Mouse (Mus musculus): ENCODE measurements around the gene Pon1. TPM values are rescaled to one million over a fixed set of nuclear protein-coding genes. Genes with fewer than 3 reads are reported as not detected.
"Not testable (repeated sequence)": the region's sequence is repeated elsewhere in the genome, so short reads cannot be mapped to it uniquely, and the experiment has no call there.

The Pon1 gene
- total RNA-seq (2021): under 1 TPM in 1 of 2 experiments, not detected in 1; 0.36 TPM
- long read RNA-seq, experiment 1: 0 reads
- long read RNA-seq, experiment 2: 0 reads

DNA sequence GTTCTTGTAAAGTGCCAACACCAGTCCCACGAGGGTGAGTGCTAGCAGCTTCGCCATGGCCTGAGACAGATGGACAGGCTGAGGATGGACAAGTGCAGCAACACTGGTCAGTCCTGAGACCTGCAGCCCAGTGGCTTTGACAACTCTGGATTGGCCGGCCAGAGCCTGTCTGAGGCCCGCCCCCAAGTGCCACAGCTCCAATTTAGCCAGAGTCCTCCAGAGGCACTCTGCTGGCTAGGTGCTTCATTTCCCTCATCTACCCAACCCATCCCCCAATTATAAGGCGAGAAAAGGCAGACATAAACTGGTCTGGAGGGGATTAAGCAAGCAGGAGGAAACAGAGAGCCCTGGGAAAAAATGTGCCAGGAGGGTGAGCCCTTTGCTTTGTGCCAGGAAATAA is at the start of gene Pon1:
TSS of gene Pon1 (minus strand) at position 254 of the 400 bp plus-strand sequence.
- intact Hi-C loops (cut with DNase I): no loop called here
- DNase-seq: no peak

DNA sequence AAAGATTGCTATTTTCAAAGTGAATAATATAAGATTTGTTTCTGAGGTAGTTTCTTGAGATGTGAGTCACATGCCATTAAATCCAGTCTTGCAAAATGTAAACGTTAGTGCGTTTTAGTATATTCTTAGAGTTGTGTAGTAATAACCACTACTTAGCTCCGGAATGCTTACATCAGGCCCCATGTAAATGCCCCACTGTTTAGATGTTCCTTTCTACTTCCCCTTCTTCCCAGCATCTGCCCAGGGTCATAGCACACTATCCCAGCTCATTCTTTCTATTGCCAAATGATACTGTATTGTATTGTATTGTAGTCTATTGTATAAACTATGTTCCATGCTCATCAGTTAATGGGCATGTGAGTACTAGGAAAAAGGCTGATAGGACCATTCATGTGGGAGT is 45.1 kb upstream of the Pon1 start:
- intact Hi-C loops (cut with DNase I): no loop called here
- DNase-seq: no peak

DNA sequence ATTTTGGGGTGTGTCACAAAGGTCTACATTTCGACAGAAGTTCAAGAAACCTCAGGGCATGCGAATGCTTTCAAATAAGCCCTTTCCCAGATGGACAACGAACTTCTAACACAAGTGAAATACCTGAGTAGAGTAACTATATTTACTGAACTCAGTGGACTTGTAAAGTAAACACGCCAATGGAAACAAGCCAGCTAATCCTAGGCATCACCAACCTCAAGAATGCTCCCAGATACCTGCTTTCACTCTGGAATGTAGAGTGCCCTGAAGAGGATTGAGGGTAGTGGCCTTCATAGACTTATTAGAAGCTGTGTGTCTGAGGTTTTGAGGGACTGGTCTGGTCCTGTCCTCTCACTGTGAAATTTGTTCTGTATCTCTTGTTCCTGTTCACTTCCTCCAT is 43.8 kb upstream of the Pon1 start:
- intact Hi-C loops (cut with DNase I): no loop called here
- DNase-seq: no peak

DNA sequence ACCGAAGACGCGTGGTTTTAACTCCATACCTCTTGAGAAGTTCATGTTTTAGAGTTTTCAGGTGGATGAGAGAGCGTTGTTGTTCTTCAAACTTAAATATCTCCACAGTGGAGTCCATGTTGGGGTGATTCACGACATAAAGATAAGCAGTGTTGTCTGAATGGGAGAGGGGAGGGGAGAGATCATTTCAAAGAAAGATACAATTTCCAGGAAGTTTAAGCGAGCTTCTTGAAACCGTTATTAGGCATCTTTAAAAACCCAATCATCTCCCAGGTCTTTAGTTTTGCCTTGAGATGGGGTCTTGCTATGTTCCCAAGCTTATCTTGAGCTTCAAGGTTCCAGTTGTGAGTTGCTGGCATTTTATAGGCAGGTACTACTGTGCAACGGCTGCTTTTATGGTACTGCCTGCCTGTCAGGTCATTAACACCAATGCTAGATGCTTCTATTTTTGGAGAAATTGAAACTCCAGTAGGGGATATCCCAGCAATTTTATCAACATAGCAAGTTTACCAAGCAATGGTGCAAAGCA is 43.2 kb upstream of the Pon1 start:
- intact Hi-C loops (cut with DNase I): no loop called here
- no peak for DNase-seq

DNA sequence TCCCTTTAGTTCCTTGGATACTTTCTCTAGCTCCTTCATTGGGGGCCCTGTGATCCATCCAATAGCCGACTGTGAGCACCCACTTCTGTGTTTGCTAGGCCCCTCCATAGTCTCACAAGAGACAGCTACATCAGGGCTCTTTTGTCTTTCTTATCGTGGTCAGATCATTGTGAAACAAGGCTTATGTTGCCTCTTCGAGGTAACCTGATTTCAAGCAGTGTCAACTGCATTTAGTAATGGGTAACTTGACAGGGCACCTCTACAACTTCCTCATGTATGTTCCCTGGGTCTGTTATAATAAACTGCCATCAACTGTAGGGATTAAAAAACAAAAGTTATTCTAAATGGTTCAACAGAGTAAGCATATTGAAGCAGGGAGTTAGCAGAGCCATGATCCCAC is 40.8 kb upstream of the Pon1 start:
- no peak for DNase-seq

DNA sequence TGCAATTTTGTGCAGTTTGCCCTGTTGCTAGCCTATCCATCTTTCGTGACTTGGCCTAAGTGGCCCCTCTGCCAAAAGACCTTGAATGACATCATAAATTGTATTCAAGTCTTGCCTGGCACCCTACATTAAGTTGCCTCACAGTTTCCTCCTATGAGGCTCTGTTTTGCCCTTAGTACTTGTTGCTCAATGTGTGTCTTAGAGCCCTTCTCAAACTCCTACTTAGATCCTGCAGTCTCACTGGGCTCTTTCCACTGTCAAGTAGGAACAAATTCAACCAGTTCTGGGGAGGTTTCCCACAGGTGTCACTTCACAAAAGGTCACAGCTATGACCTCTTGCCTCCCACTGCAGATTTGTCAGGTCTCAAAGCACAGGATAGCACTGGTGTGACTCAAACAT is 40.1 kb upstream of the Pon1 start:
- DNase-seq: no peak
- intact Hi-C loops (cut with DNase I): no loop called here

More for the DNA sequence above, 40.8 kb upstream of the Pon1 start:
- intact Hi-C loops (cut with DNase I): no loop called here

DNA sequence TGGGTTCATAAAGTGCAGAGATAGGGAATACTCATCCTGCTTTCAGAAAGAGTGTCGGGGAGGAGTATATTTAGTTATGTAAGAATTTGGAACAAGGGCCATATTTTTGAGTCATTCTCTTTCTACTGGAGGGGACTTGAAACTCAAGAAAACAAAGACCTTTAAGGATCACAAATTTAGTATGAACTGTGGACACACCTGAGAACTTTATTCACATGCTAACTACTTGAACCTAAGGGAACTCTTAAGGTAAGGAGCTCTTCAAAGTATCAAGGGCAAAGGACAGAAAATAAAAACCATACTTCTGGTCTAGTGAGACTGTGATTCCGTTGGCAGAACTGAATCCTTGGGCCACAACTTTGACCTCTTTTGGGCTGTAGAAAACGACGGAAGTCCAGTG is 38.3 kb upstream of the Pon1 start:
- DNase-seq: no peak
- intact Hi-C loops (cut with DNase I): no loop called here

DNA sequence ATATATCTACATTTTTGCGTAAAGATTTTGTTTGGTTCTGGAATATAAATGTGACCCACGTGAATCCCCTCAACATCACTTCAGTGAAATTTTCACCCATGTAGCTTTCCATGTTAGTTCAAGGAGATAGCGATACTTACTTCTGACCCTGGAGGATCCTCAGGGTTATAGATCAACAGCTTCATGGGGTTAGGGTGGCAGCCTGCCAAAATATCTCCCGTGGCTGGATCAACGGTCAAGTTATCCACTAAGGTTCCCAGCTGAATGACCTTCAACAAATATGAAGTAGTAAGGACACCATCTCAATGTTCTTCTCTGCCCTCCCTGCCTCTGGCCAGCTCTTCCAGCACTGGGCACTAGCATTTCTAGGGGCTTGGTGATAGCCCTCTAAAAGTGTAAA is 36.5 kb upstream of the Pon1 start:
- intact Hi-C loops (cut with DNase I): no loop called here

DNA sequence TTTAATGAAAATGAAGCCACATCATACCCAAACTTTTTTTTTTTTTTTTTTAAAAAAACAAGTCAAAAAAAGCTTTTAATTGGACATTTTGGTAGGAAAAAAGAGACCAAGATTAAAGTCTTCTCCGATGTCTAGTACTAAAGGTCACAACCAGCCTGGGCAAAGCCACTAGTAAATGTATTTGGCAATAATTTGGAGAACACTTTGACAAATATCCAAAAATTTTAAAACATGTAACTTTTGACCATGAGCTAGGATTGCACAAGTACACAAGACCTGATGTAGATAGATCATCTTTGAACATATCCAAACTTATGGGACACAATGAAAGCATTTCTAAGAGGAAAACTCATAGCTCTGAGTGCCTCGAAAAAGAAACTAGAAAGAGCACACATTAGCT is 29.8 kb upstream of the Pon1 start:
- intact Hi-C loops (cut with DNase I); DNase-seq: not testable (repeated sequence)

More for the DNA sequence above, 36.5 kb upstream of the Pon1 start:
- DNase-seq: no peak

DNA sequence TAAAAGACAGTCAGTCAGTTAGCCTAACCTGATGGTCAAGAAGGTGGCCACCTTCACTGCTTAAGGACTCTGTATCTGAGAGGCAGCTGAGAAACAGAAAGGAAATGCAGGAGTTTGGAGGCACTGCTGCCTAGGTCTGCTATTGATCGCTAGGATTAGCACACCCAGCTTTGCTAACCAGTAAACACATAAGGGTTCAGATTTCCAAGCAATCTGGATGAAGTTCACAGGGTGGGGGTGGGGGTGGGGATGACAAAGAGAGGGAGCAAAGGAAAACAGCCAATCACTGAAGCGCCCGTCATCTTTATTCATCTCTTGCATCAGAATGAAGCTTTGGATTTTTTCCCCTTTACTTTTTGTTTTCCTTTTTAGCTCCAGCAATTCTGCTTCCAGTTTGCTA is 28.3 kb upstream of the Pon1 start:
- intact Hi-C loops (cut with DNase I): no loop called here

DNA sequence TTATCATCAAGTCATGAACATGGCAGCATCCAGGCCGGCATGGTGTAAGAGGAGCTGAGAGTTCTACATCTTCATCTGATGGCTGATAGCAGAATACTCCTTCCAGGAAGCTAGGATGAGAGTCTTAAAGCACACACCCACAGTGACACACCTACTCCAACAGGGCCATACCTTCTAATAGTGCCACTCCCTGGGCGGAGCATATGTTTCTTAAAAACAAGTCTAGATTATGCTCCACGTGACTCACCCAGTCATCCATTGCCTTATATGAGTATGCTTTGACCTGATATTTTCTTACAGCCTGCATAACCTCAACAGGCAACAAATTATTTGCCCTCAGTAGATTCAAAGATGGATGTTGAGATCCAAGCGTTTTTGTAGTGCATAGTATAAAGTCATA is 24.4 kb upstream of the Pon1 start:
- intact Hi-C loops (cut with DNase I): no loop called here
- no peak for DNase-seq

More for the DNA sequence above, 28.3 kb upstream of the Pon1 start:
- DNase-seq: no peak

DNA sequence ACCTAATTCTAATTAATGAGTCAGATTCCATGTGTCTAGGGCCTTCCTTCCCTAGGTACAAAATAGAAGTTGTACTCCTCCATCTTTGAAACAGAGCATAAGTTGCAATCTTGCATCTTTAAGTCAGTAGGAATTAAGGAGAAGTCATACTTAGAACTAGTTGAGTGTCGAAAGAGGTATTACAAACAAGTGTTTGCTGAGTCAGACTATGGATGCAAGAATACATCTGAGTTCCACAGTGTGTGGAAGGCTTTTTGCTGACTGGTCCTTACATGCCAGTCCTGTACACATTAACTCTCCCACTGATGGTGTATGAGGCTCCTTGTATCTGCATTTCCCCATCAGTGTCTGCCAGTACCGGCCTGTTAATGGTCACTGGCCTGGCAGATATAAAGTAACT is 14.1 kb upstream of the Pon1 start:
- DNase-seq: no peak
- intact Hi-C loops (cut with DNase I): no loop called here

DNA sequence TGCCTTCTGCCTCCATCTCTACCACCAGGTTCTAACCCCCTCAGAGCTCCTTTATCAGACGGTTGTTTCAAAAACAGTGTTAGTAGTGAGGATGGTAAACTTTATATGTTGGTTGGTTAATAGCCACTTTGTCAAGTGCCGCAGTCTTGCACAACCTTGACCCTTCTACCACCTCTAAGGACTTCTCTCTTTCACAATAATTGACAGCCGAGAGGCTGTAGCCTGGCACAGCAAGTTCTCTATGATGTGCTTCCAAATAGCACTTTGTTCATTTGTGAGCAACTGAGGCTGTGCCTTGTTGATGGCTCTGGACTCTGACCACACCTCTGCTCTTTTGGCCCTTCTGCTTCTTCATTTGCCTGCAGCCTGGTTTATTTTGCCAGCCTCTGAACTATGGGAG is 6.2 kb upstream of the Pon1 start:
- DNase-seq: no peak
- intact Hi-C loops (cut with DNase I): no loop called here

DNA sequence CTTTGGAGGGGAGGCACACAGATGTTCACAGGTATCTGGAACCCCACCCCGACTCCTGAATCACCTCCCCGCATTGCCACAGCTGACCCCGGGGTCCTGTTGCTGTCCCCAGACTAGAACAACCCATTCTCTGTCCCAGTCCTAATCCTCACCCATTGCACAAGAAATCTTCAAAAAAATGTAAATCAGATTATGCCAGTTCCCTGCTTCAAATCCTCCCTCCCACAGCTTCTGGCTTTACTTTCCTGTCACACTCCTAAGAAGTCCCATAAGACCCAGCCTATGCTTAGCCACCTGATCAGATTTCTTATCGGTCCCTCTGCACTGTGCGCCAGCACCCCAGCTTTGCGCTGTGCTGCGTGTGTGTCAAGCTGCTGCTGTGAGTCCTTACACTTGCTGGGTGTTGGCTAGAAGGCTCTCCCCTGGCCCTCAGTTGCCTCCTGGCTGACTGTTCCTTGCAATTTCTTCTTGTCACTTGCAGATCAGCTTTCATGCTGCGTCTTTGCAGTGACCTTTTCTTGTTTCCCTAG is 5.7 kb upstream of the Pon1 start:
- intact Hi-C loops (cut with DNase I): no loop called here
- no peak for DNase-seq

DNA sequence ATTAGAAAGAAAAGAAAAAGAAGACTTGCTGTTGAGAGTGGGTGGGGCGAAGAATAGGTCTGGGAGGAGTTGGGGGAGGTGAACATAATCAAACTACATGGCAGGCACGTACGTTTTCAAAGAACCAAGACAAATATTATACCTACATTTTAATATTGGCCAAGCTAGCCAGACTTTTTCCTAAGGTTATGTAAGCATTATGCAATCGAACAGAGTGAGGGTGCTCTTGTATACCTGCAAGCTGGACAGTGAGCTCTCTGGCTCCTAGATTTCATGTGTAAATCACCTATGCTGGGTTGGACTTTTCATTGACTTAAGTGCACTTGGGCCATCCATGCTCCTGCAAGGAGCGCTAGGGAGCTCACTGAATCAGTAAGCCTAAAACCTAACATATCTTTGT is 4.8 kb upstream of the Pon1 start:
- no peak for DNase-seq
- intact Hi-C loops (cut with DNase I): no loop called here

DNA sequence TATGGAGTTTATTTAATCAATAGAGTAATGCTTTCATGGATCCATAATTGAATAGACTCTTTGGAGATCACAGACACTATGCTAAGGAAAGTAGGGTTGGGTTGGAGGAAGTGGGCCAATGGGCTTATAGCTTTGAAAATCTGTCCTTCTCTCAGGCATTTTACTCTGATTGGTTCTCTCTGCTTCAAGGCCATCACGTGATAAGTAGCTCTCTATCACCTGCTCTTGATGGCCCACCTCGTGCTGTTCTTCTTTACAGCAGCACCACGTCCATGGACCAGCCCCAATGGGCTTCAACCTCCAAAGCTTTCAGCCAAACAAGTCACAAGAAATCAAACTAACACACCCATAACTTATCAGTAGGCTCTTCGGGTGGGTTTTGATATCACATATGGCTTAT is 3.0 kb downstream of the Pon1 start:
- intact Hi-C loops (cut with DNase I): no loop called here
- DNase-seq: no peak

DNA sequence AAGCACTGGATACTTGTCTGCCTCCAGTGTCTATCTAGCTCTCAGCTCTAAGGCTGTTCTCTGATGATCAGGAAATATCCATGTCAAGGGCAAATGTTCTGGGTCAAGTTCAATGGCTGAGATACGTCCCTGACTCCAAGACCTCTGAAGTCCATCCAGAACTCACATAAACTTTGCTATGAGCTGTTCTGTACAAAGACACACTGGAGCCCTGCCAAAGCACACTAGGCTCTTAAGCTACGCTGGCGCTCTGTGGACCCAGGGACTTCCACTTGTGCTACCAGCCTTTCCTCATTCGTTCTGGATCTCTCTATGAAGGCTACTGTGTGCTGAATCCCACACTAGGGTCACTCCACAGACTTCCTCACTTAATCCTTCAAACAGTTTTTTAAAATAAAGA is 4.2 kb downstream of the Pon1 start:
- intact Hi-C loops (cut with DNase I): no loop called here
- peak in 1 of 2 experiments; percentile 24 for DNase-seq

DNA sequence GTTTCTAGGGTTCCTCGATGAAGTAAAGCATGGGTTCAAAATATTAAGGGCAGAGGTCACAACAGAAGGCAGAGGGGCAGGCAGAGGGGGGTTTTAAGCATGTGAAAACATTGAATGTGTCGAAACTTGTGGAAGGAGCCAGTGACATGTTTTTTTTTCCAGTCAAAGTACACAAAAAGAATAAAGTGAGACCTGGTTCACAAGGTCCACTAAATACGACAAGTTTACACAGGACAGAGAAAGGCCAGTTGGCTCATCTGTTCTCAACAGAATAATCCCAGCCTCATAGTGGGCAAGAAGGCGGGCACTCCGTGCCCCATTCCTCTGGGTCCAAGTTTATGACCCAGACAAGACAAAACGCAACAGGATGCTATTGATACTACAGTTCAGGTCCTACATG is 4.8 kb downstream of the Pon1 start:
- DNase-seq: no peak
- intact Hi-C loops (cut with DNase I): no loop called here

DNA sequence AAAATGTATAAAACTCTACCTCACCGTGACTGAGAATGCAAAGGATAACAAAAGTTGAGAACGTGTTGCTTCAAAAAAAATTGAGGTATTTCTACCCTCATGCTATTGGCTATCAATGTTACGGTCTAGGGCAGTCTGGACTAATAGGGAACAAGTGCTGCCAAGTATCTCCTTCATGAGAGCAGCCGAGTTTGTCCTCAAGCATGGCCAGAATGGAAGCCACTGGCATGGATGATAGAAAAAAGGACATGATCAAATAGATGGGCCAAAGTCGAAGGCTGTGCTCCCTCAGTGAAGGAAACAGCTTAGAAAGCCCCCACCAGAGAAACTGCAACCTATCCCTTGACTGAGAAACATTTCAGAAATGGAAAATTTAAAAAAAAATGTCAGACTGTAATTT is 5.7 kb downstream of the Pon1 start:
- DNase-seq: no peak
- intact Hi-C loops (cut with DNase I): no loop called here

DNA sequence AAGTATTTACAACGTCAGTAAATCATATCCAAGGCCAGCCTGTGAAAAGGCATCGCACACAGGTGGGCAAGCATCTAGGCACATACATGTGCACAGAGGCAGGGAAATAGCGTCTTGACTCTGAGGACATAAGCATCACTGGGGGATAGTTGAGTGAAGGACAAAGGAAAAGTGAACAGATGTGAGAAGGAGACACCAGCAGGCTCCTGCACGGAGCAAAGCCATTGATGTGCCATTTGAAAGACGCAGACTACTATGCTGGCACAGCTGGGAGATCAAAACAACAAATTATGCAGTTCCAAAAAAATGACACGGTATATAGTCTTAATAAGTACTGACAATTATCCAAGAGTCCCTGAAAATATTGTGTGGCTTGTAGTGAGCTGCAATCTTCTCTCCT is 6.2 kb downstream of the Pon1 start:
- intact Hi-C loops (cut with DNase I): no loop called here
- no peak for DNase-seq

DNA sequence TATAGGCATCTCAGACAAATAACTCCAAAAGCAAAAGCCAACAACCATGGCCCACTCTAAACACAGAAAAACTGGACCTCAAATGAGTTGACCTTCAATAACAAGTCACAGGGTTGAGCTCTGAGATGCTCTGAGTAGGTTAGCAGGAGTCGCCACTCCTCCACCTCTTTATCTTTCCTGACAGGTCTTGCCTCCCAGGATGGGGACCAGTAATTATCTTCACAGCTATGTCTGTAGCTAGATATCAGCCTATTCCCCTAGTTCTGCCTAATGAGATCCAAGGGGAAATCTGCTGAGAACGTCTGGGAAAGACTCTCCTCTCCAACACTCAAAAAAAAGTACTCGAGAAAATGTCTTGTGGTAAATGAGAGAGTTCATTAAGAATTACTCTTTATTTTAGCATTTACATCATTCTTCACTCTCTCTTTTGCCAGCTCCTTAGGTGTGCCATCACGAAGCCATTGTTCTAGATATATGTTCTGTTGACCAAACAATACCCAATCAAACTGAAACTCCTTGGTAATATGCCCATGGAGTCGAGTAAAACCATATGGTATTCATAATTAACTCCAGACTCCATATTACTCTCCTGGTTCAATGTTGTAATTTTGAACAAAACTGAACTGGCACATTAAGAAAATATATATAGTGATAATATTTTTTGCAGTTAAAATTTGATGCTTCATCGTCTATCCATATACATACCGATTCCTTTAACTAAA is 7.4 kb downstream of the Pon1 start:
- DNase-seq: no peak
- intact Hi-C loops (cut with DNase I): no loop called here

DNA sequence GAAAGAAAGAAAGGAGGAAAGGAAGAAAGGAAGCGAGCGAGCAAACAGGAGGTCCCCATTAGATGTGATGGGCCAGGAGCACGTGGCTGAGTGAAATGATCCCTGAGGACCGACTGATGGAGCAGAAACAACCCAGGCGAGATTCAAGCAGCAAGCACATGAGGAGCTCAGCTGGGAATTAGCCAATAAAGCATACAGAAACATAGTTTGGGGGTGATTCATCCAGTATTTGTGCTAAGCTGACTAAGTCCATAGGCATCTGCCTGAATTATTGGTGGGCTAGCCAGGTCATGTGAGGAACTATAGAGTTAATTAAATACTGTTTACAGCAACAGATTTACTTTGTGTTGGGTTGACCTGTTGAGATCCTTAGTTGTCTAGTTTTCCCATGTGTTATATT is 13.1 kb downstream of the Pon1 start:
- no peak for DNase-seq
- intact Hi-C loops (cut with DNase I): no loop called here

Data from heart, postnatal 14 days (tissue).